Comparison of ENCODE assay signal across 20 mouse cellular contexts in genomic region chr14:74657227-74657626, GRCm38 (mm10). TPM values are rescaled to one million over a fixed set of nuclear protein-coding genes. Genes with fewer than 3 reads are reported as not detected.
DNase-seq lines count a peak whose midpoint lies in the region; ATAC-seq and TF ChIP-seq lines count a peak whose summit lies in the region.
"Had no signal": no experiment of that assay in that cellular context is flagged by ENCODE, and none has a peak within 500 bp of the region (broad histone marks: within the 10 kb centered on the region; RNA-seq: fewer than 3 reads in every experiment).

No protein-coding gene starts in this region.

- H3K4me1 ChIP-seq in limb, embryonic 14.5 days (ENCODE audit: control insufficient read depth, insufficient read depth, low read length): peaks cover 4% of the 10 kb centered on the region; the same call in 1 of the 2 replicates
- H3K4me1 ChIP-seq in limb, embryonic 10.5 days: no peaks in the 10 kb centered on the region
- peaks cover 16 to 45% of the 10 kb centered on the region in 2 experiments for H3K4me1 ChIP-seq in heart, embryonic 14.5 days (ENCODE audit: control insufficient read depth in 2 of 2, insufficient read depth in 2 of 2, low read length in 2 of 2)
- H3K4me1 ChIP-seq: embryonic facial prominence, embryonic 10.5 days; limb, embryonic 12.5 days; midbrain, embryonic 12.5 days had no signal

- 63% methylated on average over 7 of the region's 7 CpGs for WGBS in limb, embryonic 14.5 days
- 89% methylated on average over 7 of the region's 7 CpGs for WGBS in limb, embryonic 10.5 days
- 9% methylated on average over 7 of the region's 7 CpGs for WGBS in heart, embryonic 14.5 days

- no peak for DNase-seq in limb, embryonic 14.5 days (ENCODE audit: low spot score)
- no peak for DNase-seq in limb, embryonic 10.5 days (ENCODE audit: low spot score)
- peak; percentile 35 for DNase-seq in heart, adult 8-10 months (ENCODE audit: low spot score)
- no peak for DNase-seq in cerebellum, postnatal 14 days
- DNase-seq in spleen, postnatal 4 days (ENCODE audit: low spot score in 2 of 2): no peak
- DNase-seq: adrenal gland, adult 2 months; cerebellum, adult 11 months; cerebellum, adult 9-11 months; gastrocnemius, postnatal 14 days; kidney, adult 8-10 months; kidney, postnatal 10 days; lung, adult 18-20 months; lung, postnatal 10 days had no signal

- no peak overlapping the region for H3K4me2 ChIP-seq in limb, embryonic 14.5 days (replicated peaks; ENCODE audit: low read depth, low read length, severe bottlenecking)
- peak overlapping the region; percentile 36 for H3K4me2 ChIP-seq in heart, embryonic 14.5 days (ENCODE audit: low read length)
- H3K4me2 ChIP-seq: forebrain, embryonic 15.5 days; hindbrain, embryonic 14.5 days; limb, embryonic 12.5 days; midbrain, embryonic 12.5 days had no signal

- H3K9ac ChIP-seq in limb, embryonic 14.5 days (ENCODE audit: low read depth, low read length, severe bottlenecking): no peak overlapping the region
- H3K9ac ChIP-seq in heart, embryonic 14.5 days (ENCODE audit: low read length): no peak overlapping the region
- H3K9ac ChIP-seq: forebrain, embryonic 15.5 days; hindbrain, embryonic 14.5 days; limb, embryonic 12.5 days; midbrain, embryonic 12.5 days had no signal

- no peak overlapping the region for H3K4me3 ChIP-seq in limb, embryonic 14.5 days (replicated peaks; ENCODE audit: low read length)
- no peak overlapping the region for H3K4me3 ChIP-seq in limb, embryonic 10.5 days
- no peak overlapping the region for H3K4me3 ChIP-seq in heart, embryonic 14.5 days (ENCODE audit: control insufficient read depth in 1 of 2, insufficient read depth in 1 of 2, low read depth in 1 of 2, low read length in 2 of 2)
- H3K4me3 ChIP-seq: embryonic facial prominence, embryonic 10.5 days; forebrain, embryonic 15.5 days; limb, embryonic 12.5 days; midbrain, embryonic 12.5 days had no signal

- TF ChIP-seq POLR2A in limb, embryonic 14.5 days (IDR thresholded peaks at IDR 0.05; ENCODE audit: borderline replicate concordance, extremely low read depth, insufficient read depth, insufficient read length): no peak

- ATAC-seq in limb, embryonic 14.5 days (ENCODE audit: low FRiP score, low read depth): peak; percentile 44; the same call in 1 of the 2 replicates
- ATAC-seq in heart, embryonic 14.5 days (ENCODE audit: insufficient number of reproducible peaks, insufficient read depth, low FRiP score, low read depth): peak; percentile 78
- peak; percentile 35; the same call in 1 of the 2 replicates for ATAC-seq in megakaryocyte-erythroid progenitor cell, adult 5-6 weeks (replicated peaks; ENCODE audit: low FRiP score, low TSS enrichment, poor library complexity, severe bottlenecking)
- ATAC-seq: forebrain, embryonic 15.5 days had no signal

- H3K27ac ChIP-seq in limb, embryonic 14.5 days (replicated peaks; ENCODE audit: low read depth, low read length): no peak overlapping the region
- H3K27ac ChIP-seq in limb, embryonic 10.5 days: no peak overlapping the region
- H3K27ac ChIP-seq in heart, embryonic 14.5 days (replicated peaks in 1 of 2; ENCODE audit: control insufficient read depth in 1 of 2, insufficient read depth in 1 of 2, low read depth in 2 of 2, low read length in 2 of 2): peak overlapping the region; percentile 60 to 87; a peak in 3 of 4 replicates
- H3K27ac ChIP-seq: embryonic facial prominence, embryonic 10.5 days; forebrain, embryonic 15.5 days; hindbrain, embryonic 14.5 days; limb, embryonic 12.5 days; midbrain, embryonic 12.5 days had no signal

- H3K9me3 ChIP-seq in limb, embryonic 14.5 days (ENCODE audit: control insufficient read depth, low read length): no peaks in the 10 kb centered on the region
- no peaks in the 10 kb centered on the region for H3K9me3 ChIP-seq in limb, embryonic 10.5 days (replicated peaks)
- no peaks in the 10 kb centered on the region for H3K9me3 ChIP-seq in heart, embryonic 14.5 days (ENCODE audit: control insufficient read depth, low read length)
- H3K9me3 ChIP-seq: embryonic facial prominence, embryonic 10.5 days; forebrain, embryonic 15.5 days; limb, embryonic 12.5 days; midbrain, embryonic 12.5 days had no signal

- H3K27me3 ChIP-seq in limb, embryonic 14.5 days (ENCODE audit: control insufficient read depth, insufficient read depth, low read length): no peaks in the 10 kb centered on the region
- H3K27me3 ChIP-seq in limb, embryonic 10.5 days (ENCODE audit: low read depth, poor library complexity, severe bottlenecking): no peaks in the 10 kb centered on the region
- H3K27me3 ChIP-seq in heart, embryonic 14.5 days (ENCODE audit: control insufficient read depth, insufficient read depth, low read length): no peaks in the 10 kb centered on the region
- H3K27me3 ChIP-seq: forebrain, embryonic 15.5 days; limb, embryonic 12.5 days; midbrain, embryonic 12.5 days had no signal

- no peaks in the 10 kb centered on the region for H3K36me3 ChIP-seq in limb, embryonic 14.5 days (ENCODE audit: control insufficient read depth, insufficient read depth, low read length)
- no peaks in the 10 kb centered on the region for H3K36me3 ChIP-seq in limb, embryonic 10.5 days
- H3K36me3 ChIP-seq in heart, embryonic 14.5 days (ENCODE audit: control insufficient read depth, insufficient read depth, low read length): no peaks in the 10 kb centered on the region
- H3K36me3 ChIP-seq: embryonic facial prominence, embryonic 10.5 days; forebrain, embryonic 15.5 days; limb, embryonic 12.5 days; midbrain, embryonic 12.5 days had no signal

RNA-seq across cellular contexts. Expression of gene Htr2a, which starts 16.6 kb away (rescaled TPM):
- 1.2 and 1.6 TPM in 2 replicates for polyA plus RNA-seq in limb, embryonic 14.5 days (2012; rRNA removed)
- polyA plus RNA-seq in limb, embryonic 14.5 days (2014; fragmentation: Nextera tagmentation; extraction: Ambion mirVana): 1.4 and 1.8 TPM in 2 replicates
- polyA plus RNA-seq in limb, embryonic 10.5 days (2016; fragmentation: Nextera tagmentation; extraction: Ambion mirVana): 0.04 and 0.06 TPM in 2 replicates
- total RNA-seq in heart, adult 8-10 months (2022): under 1 TPM; 0.34 to 0.81 (median 0.52) TPM
- polyA plus RNA-seq in heart, embryonic 14.5 days (2014; fragmentation: Nextera tagmentation; extraction: Ambion mirVana): 1.2 and 1.5 TPM in 2 replicates
- 5.1 and 7.5 TPM in 2 replicates for total RNA-seq in megakaryocyte-erythroid progenitor cell, adult 5-6 weeks (2014; fragmentation: Nextera tagmentation)
- 2.0 and 3.5 TPM in 2 replicates for total RNA-seq in megakaryocyte-erythroid progenitor cell, adult 5-6 weeks (2017)

Comparison
In these comparisons a context has a peak if more than half of its experiments do, and no peak if none do; other contexts are left out.
1. H3K27ac ChIP-seq: peak in heart, embryonic 14.5 days (2 of 2); none in limb, embryonic 14.5 days (single experiment) and limb, embryonic 10.5 days (single experiment).
2. Peak in every context shown above with its lines, with median percentiles within 50 percentile points of each other: ATAC-seq.